Mouse (Mus musculus): ENCODE measurements around the gene Scp2.

DNA sequence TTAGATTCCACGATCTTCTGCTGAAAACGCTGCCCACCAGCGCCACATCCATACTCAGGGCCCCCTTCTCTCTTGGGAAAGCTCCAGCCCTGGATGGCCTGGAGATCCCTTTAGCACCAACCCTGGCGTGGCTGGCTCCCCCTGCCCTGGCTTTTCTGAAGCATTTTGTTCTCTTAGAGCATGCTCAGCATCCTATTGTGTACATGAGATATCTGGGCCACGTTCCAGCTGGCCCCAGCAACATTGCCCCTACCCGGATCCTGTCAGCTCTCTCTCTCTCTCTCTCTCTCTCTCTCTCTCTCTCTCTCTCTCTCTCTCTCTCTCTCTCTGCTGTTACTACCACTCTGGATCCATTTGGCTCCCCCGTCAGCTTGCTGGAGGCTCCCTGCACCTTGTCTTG, 139.5 kb downstream of the Scp2 start:
- TF ChIP-seq POLR2A (IDR thresholded peaks at IDR 0.05; ENCODE audit: extremely low read depth, insufficient read depth, low read length) (no peak), CTCF (IDR thresholded peaks at IDR 0.05; ENCODE audit: extremely low read depth, insufficient read depth, low read length) (no peak)

Data from cortical plate, adult 2 months (tissue).